Mouse (Mus musculus): Measurements from ENCODE around the gene Rho.

- no peak for TF ChIP-seq CTCF (IDR thresholded peaks at IDR 0.05; ENCODE audit: low read depth, low read length)
- no peak for TF ChIP-seq POLR2AphosphoS5 (IDR thresholded peaks at IDR 0.05; ENCODE audit: insufficient replicate concordance, low read depth, low read length)
- TF ChIP-seq TAL1 (conservative IDR thresholded peaks at IDR 0.05; ENCODE audit: low read depth, low read length): no peak
- TF ChIP-seq GATA1 (IDR thresholded peaks at IDR 0.05; ENCODE audit: borderline replicate concordance, low read length): no peak
Observed at GRCm38 (mm10) chr6:115962439-115963085, 31.0 kb downstream of the Rho start.
